Mouse (Mus musculus): ENCODE results near the gene Hist1h3a. TPM values are rescaled to one million over a fixed set of nuclear protein-coding genes. Genes with fewer than 3 reads are reported as not detected.

Gene Hist1h3a
- polyA plus RNA-seq, 1 experiment from 2014 or later: 2.6 TPM

Small RNA genes within 50 kb of the gene (microRNA-seq; reads per million reads assigned to microRNA genes)
- gene Gm44314: not detected
- not detected for gene Gm44484

Other genes starting within 250 kb of the Hist1h3a start
- 7.5 and 8.5 TPM in 2 replicates for gene Hist1h4h, start 231.3 kb downstream of the Hist1h3a start, polyA plus RNA-seq (2014; fragmentation: Nextera tagmentation; extraction: Ambion mirVana)
- gene Hist1h2af, start 228.5 kb downstream of the Hist1h3a start, polyA plus RNA-seq (2014; fragmentation: Nextera tagmentation; extraction: Ambion mirVana): 3.8 and 5.4 TPM in 2 replicates
- 3.0 and 4.3 TPM in 2 replicates for gene Hist1h3g, start 227.0 kb downstream of the Hist1h3a start, polyA plus RNA-seq (2014; fragmentation: Nextera tagmentation; extraction: Ambion mirVana)
- 0.65 and 0.66 TPM in 2 replicates for gene Hist1h2bh, start 219.0 kb downstream of the Hist1h3a start, polyA plus RNA-seq (2014; fragmentation: Nextera tagmentation; extraction: Ambion mirVana)
- 0.65 and 0.72 TPM in 2 replicates for gene Hist1h3f, start 218.3 kb downstream of the Hist1h3a start, polyA plus RNA-seq (2014; fragmentation: Nextera tagmentation; extraction: Ambion mirVana)
- gene Hist1h4f, start 210.7 kb downstream of the Hist1h3a start, polyA plus RNA-seq (2014; fragmentation: Nextera tagmentation; extraction: Ambion mirVana): not detected in 2 replicates
- gene Hist1h1d, start 209.1 kb downstream of the Hist1h3a start, polyA plus RNA-seq (2014; fragmentation: Nextera tagmentation; extraction: Ambion mirVana): 0.24 and 0.41 TPM in 2 replicates
- gene Hist1h3e, start 200.0 kb downstream of the Hist1h3a start, polyA plus RNA-seq (2014; fragmentation: Nextera tagmentation; extraction: Ambion mirVana): 2.0 TPM in 2 replicates
- gene Hist1h2ae, start 191.2 kb downstream of the Hist1h3a start, polyA plus RNA-seq (2014; fragmentation: Nextera tagmentation; extraction: Ambion mirVana): 34.9 and 49.1 TPM in 2 replicates
- 3.7 and 6.2 TPM in 2 replicates for gene Hist1h2bg, start 191.0 kb downstream of the Hist1h3a start, polyA plus RNA-seq (2014; fragmentation: Nextera tagmentation; extraction: Ambion mirVana)
- 0.61 and 3.7 TPM in 2 replicates for gene Hist1h2bf, start 188.2 kb downstream of the Hist1h3a start, polyA plus RNA-seq (2014; fragmentation: Nextera tagmentation; extraction: Ambion mirVana)
- 0.44 and 0.53 TPM in 2 replicates for gene Hist1h2ad, start 188.0 kb downstream of the Hist1h3a start, polyA plus RNA-seq (2014; fragmentation: Nextera tagmentation; extraction: Ambion mirVana)
- 2.2 and 3.7 TPM in 2 replicates for gene Hist1h3d, start 186.6 kb downstream of the Hist1h3a start, polyA plus RNA-seq (2014; fragmentation: Nextera tagmentation; extraction: Ambion mirVana)
- 38.6 and 49.0 TPM in 2 replicates for gene Hist1h4d, start 180.8 kb downstream of the Hist1h3a start, polyA plus RNA-seq (2014; fragmentation: Nextera tagmentation; extraction: Ambion mirVana)
- gene Hist1h2be, start 141.3 kb downstream of the Hist1h3a start, polyA plus RNA-seq (2014; fragmentation: Nextera tagmentation; extraction: Ambion mirVana): 1.3 and 1.8 TPM in 2 replicates
- 8.7 and 10.0 TPM in 2 replicates for gene Hist1h1e, start 139.8 kb downstream of the Hist1h3a start, polyA plus RNA-seq (2014; fragmentation: Nextera tagmentation; extraction: Ambion mirVana)
- 0.46 and 0.65 TPM in 2 replicates for gene Hist1h2ac, start 78.4 kb downstream of the Hist1h3a start, polyA plus RNA-seq (2014; fragmentation: Nextera tagmentation; extraction: Ambion mirVana)
- gene Hist1h2bc, start 78.2 kb downstream of the Hist1h3a start, polyA plus RNA-seq (2014; fragmentation: Nextera tagmentation; extraction: Ambion mirVana): 51.9 and 57.5 TPM in 2 replicates
- gene Hist1h1t, start 66.6 kb downstream of the Hist1h3a start, polyA plus RNA-seq (2014; fragmentation: Nextera tagmentation; extraction: Ambion mirVana): 0.30 TPM in 1 of 2 replicates, not detected in the other
- 2.2 and 3.2 TPM in 2 replicates for gene Hist1h4c, start 63.9 kb downstream of the Hist1h3a start, polyA plus RNA-seq (2014; fragmentation: Nextera tagmentation; extraction: Ambion mirVana)
- gene Hfe, start 51.5 kb downstream of the Hist1h3a start, polyA plus RNA-seq (2014; fragmentation: Nextera tagmentation; extraction: Ambion mirVana): 13.0 and 15.1 TPM in 2 replicates
- gene Hist1h1c, start 23.6 kb downstream of the Hist1h3a start, polyA plus RNA-seq (2014; fragmentation: Nextera tagmentation; extraction: Ambion mirVana): 36.9 and 43.9 TPM in 2 replicates
- 2.5 and 2.7 TPM in 2 replicates for gene Hist1h3c, start 16.8 kb downstream of the Hist1h3a start, polyA plus RNA-seq (2014; fragmentation: Nextera tagmentation; extraction: Ambion mirVana)
- 1.7 and 2.3 TPM in 2 replicates for gene Hist1h2bb, start 15.7 kb downstream of the Hist1h3a start, polyA plus RNA-seq (2014; fragmentation: Nextera tagmentation; extraction: Ambion mirVana)
- gene Hist1h2ab, start 11.3 kb downstream of the Hist1h3a start, polyA plus RNA-seq (2014; fragmentation: Nextera tagmentation; extraction: Ambion mirVana): 14.5 and 14.6 TPM in 2 replicates
- 4.6 and 6.7 TPM in 2 replicates for gene Hist1h3b, start 10.1 kb downstream of the Hist1h3a start, polyA plus RNA-seq (2014; fragmentation: Nextera tagmentation; extraction: Ambion mirVana)
- 0.63 TPM in 1 of 2 replicates, not detected in the other for gene Hist1h4b, start 5.4 kb downstream of the Hist1h3a start, polyA plus RNA-seq (2014; fragmentation: Nextera tagmentation; extraction: Ambion mirVana)
- gene Hist1h4a, start 1.2 kb downstream of the Hist1h3a start, polyA plus RNA-seq (2014; fragmentation: Nextera tagmentation; extraction: Ambion mirVana): 1.1 TPM in 1 of 2 replicates, not detected in the other
- gene Hist1h1a, start 1.3 kb upstream of the Hist1h3a start, polyA plus RNA-seq (2014; fragmentation: Nextera tagmentation; extraction: Ambion mirVana): 1.6 and 2.7 TPM in 2 replicates
- not detected in 2 replicates for gene Trim38, start 7.5 kb upstream of the Hist1h3a start, polyA plus RNA-seq (2014; fragmentation: Nextera tagmentation; extraction: Ambion mirVana)
- gene Slc17a2, start 44.6 kb upstream of the Hist1h3a start, polyA plus RNA-seq (2014; fragmentation: Nextera tagmentation; extraction: Ambion mirVana): not detected in 2 replicates
- not detected in 2 replicates for gene Slc17a3, start 77.0 kb upstream of the Hist1h3a start, polyA plus RNA-seq (2014; fragmentation: Nextera tagmentation; extraction: Ambion mirVana)
- gene Slc17a1, start 105.4 kb upstream of the Hist1h3a start, polyA plus RNA-seq (2014; fragmentation: Nextera tagmentation; extraction: Ambion mirVana): not detected in 2 replicates
- gene Slc17a4, start 152.6 kb upstream of the Hist1h3a start, polyA plus RNA-seq (2014; fragmentation: Nextera tagmentation; extraction: Ambion mirVana): not detected in 2 replicates
- not detected in 2 replicates for gene Hist1h2ba, start 171.8 kb upstream of the Hist1h3a start, polyA plus RNA-seq (2014; fragmentation: Nextera tagmentation; extraction: Ambion mirVana)
- not detected in 2 replicates for gene Hist1h2aa, start 172.1 kb upstream of the Hist1h3a start, polyA plus RNA-seq (2014; fragmentation: Nextera tagmentation; extraction: Ambion mirVana)
- gene Scgn, start 228.8 kb upstream of the Hist1h3a start, polyA plus RNA-seq (2014; fragmentation: Nextera tagmentation; extraction: Ambion mirVana): not detected in 2 replicates